Mouse (Mus musculus): Measurements from ENCODE around the gene Kif9. TPM values are rescaled to one million over a fixed set of nuclear protein-coding genes. Genes with fewer than 3 reads are reported as not detected.

Kif9 gene
- polyA plus RNA-seq, 1 experiment from 2014 or later, result 4.1 TPM

DNA sequence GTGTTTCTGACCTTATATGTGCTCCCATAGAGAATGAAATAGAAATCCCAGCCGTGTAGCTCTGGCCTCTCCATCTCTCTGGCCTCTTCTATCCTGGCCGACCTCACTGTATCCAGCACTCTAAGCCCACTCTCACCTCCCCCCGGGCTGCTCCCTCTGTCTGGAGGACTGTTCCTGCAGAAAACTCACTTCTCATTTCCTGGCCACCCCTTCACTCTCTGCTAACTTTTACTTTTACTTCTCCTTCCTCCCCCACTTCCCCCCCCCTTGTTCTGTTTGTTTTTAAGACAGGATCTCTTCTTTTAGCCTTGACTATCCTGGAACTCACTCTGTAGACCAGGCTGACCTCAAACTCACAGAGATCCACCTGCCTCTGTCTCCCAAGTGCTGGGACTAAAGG lies 24.2 kb upstream of the Kif9 start:
- no peaks in the 10 kb centered on the region for H3K4me1 ChIP-seq (ENCODE audit: control insufficient read depth, insufficient read depth, low read length)
- peaks cover 13% of the 10 kb centered on the region; the same call in 1 of the 2 replicates for H3K36me3 ChIP-seq (ENCODE audit: control insufficient read depth, insufficient read depth, low read length)
- H3K27me3 ChIP-seq (replicated peaks; ENCODE audit: control insufficient read depth, insufficient read depth, low read length), result no peaks in the 10 kb centered on the region
- no peak overlapping the region for H3K27ac ChIP-seq (replicated peaks; ENCODE audit: low read depth, low read length)
- H3K4me3 ChIP-seq (ENCODE audit: low read depth, low read length), result no peak overlapping the region
- H3K4me2 ChIP-seq (ENCODE audit: low read depth, low read length), result no peak overlapping the region
- 86% methylated on average over 3 of the region's 3 CpGs for WGBS
- no peak for DNase-seq (ENCODE audit: low spot score)
- no peaks in the 10 kb centered on the region for H3K9me3 ChIP-seq (ENCODE audit: control insufficient read depth, low read length)
- ATAC-seq (ENCODE audit: low read depth), result no peak
- no peak overlapping the region for H3K9ac ChIP-seq (ENCODE audit: low read depth, low read length)

- no peak overlapping the region for H3K4me2 ChIP-seq (ENCODE audit: low read depth, low read length)
- no peaks in the 10 kb centered on the region for H3K27me3 ChIP-seq (replicated peaks; ENCODE audit: control insufficient read depth, insufficient read depth, low read length)
- no peak for ATAC-seq (ENCODE audit: low read depth)
- no peak for DNase-seq (ENCODE audit: low spot score)
- H3K9me3 ChIP-seq (ENCODE audit: control insufficient read depth, low read length), result no peaks in the 10 kb centered on the region
- H3K4me1 ChIP-seq (ENCODE audit: control insufficient read depth, insufficient read depth, low read length), result no peaks in the 10 kb centered on the region
- WGBS, result 89% methylated on average over 3 of the region's 3 CpGs
- H3K9ac ChIP-seq (ENCODE audit: low read depth, low read length), result no peak overlapping the region
- H3K36me3 ChIP-seq (ENCODE audit: control insufficient read depth, insufficient read depth, low read length), result no peaks in the 10 kb centered on the region
- H3K27ac ChIP-seq (replicated peaks; ENCODE audit: low read depth, low read length), result no peak overlapping the region
- H3K4me3 ChIP-seq (ENCODE audit: low read depth, low read length), result no peak overlapping the region
Measured at GRCm38 (mm10) chr9:110457926-110458325, 18.8 kb upstream of the Kif9 start.

- WGBS, result 69% methylated on average over 2 of the region's 2 CpGs
- H3K4me1 ChIP-seq (ENCODE audit: control insufficient read depth, insufficient read depth, low read length), result no peaks in the 10 kb centered on the region
- no peak for DNase-seq (ENCODE audit: low spot score)
Measured at GRCm38 (mm10) chr9:110459145-110459727, 17.5 kb upstream of the Kif9 start.

GRCm38 (mm10) chr9:110460884-110461815 lies 15.6 kb upstream of the Kif9 start:
- Histone ChIP-seq H3K27me3 (replicated peaks; ENCODE audit: control insufficient read depth, insufficient read depth, low read length) (no peaks in the 10 kb centered on the region), H3K9ac (ENCODE audit: low read depth, low read length) (no peak overlapping the region), H3K9me3 (ENCODE audit: control insufficient read depth, low read length) (no peaks in the 10 kb centered on the region), H3K4me2 (ENCODE audit: low read depth, low read length) (no peak overlapping the region), H3K4me1 (ENCODE audit: control insufficient read depth, insufficient read depth, low read length) (no peaks in the 10 kb centered on the region), H3K4me3 (ENCODE audit: low read depth, low read length) (no peak overlapping the region), H3K27ac (replicated peaks; ENCODE audit: low read depth, low read length) (no peak overlapping the region), H3K36me3 (ENCODE audit: control insufficient read depth, insufficient read depth, low read length) (no peaks in the 10 kb centered on the region)
- ATAC-seq (ENCODE audit: low read depth) (no peak), DNase-seq (ENCODE audit: low spot score) (no peak)
- WGBS, result 86% methylated on average over 18 of the region's 18 CpGs

More at GRCm38 (mm10) chr9:110459145-110459727, 17.5 kb upstream of the Kif9 start:
- no peaks in the 10 kb centered on the region for H3K27me3 ChIP-seq (replicated peaks; ENCODE audit: control insufficient read depth, insufficient read depth, low read length)
- H3K4me2 ChIP-seq (ENCODE audit: low read depth, low read length), result no peak overlapping the region
- H3K4me3 ChIP-seq (ENCODE audit: low read depth, low read length), result no peak overlapping the region
- H3K9me3 ChIP-seq (ENCODE audit: control insufficient read depth, low read length), result no peaks in the 10 kb centered on the region
- H3K27ac ChIP-seq (replicated peaks; ENCODE audit: low read depth, low read length), result no peak overlapping the region
- H3K9ac ChIP-seq (ENCODE audit: low read depth, low read length), result no peak overlapping the region
- no peak for ATAC-seq (ENCODE audit: low read depth)
- H3K36me3 ChIP-seq (ENCODE audit: control insufficient read depth, insufficient read depth, low read length), result no peaks in the 10 kb centered on the region

DNA sequence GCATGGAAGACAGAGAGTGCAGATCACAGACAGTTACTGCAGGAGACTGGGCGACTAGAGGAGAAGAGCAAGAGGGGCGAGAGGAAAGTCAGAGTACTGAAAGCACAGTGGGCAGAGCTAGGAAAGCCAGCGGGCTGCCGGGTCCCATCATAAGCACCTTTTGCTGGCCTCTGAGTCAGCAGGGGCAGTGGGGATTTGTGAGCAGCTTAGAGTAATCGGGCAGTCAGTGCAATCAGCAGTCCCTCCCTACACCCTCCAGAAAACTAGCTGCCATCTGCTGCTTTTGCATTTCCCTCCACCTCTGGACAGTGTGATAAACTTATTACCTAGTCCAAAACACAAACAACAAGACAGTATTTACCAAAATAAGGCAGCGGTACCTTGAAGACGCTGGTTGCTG lies 14.4 kb upstream of the Kif9 start:
- H3K9me3 ChIP-seq (ENCODE audit: control insufficient read depth, low read length), result no peaks in the 10 kb centered on the region
- no peaks in the 10 kb centered on the region for H3K36me3 ChIP-seq (ENCODE audit: control insufficient read depth, insufficient read depth, low read length)
- no peak for ATAC-seq (ENCODE audit: low read depth)
- H3K4me2 ChIP-seq (ENCODE audit: low read depth, low read length), result no peak overlapping the region
- no peak overlapping the region for H3K27ac ChIP-seq (replicated peaks; ENCODE audit: low read depth, low read length)
- H3K9ac ChIP-seq (ENCODE audit: low read depth, low read length), result no peak overlapping the region
- H3K27me3 ChIP-seq (replicated peaks; ENCODE audit: control insufficient read depth, insufficient read depth, low read length), result no peaks in the 10 kb centered on the region
- WGBS, result 81% methylated on average over 7 of the region's 7 CpGs
- no peak for DNase-seq (ENCODE audit: low spot score)
- no peaks in the 10 kb centered on the region for H3K4me1 ChIP-seq (ENCODE audit: control insufficient read depth, insufficient read depth, low read length)
- H3K4me3 ChIP-seq (ENCODE audit: low read depth, low read length), result no peak overlapping the region

- no peaks in the 10 kb centered on the region for H3K9me3 ChIP-seq (ENCODE audit: control insufficient read depth, low read length)
- H3K4me3 ChIP-seq (ENCODE audit: low read depth, low read length), result no peak overlapping the region
- no peak overlapping the region for H3K4me2 ChIP-seq (ENCODE audit: low read depth, low read length)
- no peak for ATAC-seq (ENCODE audit: low read depth)
- 90% methylated on average over 6 of the region's 6 CpGs for WGBS
- H3K36me3 ChIP-seq (ENCODE audit: control insufficient read depth, insufficient read depth, low read length), result no peaks in the 10 kb centered on the region; the same call in 1 of the 2 replicates
- no peaks in the 10 kb centered on the region for H3K27me3 ChIP-seq (replicated peaks; ENCODE audit: control insufficient read depth, insufficient read depth, low read length)
- no peak overlapping the region for H3K9ac ChIP-seq (ENCODE audit: low read depth, low read length)
- no peak for DNase-seq (ENCODE audit: low spot score)
- no peak overlapping the region for H3K27ac ChIP-seq (replicated peaks; ENCODE audit: low read depth, low read length)
- H3K4me1 ChIP-seq (ENCODE audit: control insufficient read depth, insufficient read depth, low read length), result no peaks in the 10 kb centered on the region
Measured at GRCm38 (mm10) chr9:110463983-110464591, 12.7 kb upstream of the Kif9 start.

- ATAC-seq (ENCODE audit: low read depth), result no peak
- WGBS, result 91% methylated on average over 6 of the region's 6 CpGs
- Histone ChIP-seq H3K4me1 (ENCODE audit: control insufficient read depth, insufficient read depth, low read length) (no peaks in the 10 kb centered on the region), H3K9ac (ENCODE audit: low read depth, low read length) (no peak overlapping the region), H3K4me3 (ENCODE audit: low read depth, low read length) (no peak overlapping the region), H3K27me3 (replicated peaks; ENCODE audit: control insufficient read depth, insufficient read depth, low read length) (no peaks in the 10 kb centered on the region), H3K4me2 (ENCODE audit: low read depth, low read length) (no peak overlapping the region), H3K9me3 (ENCODE audit: control insufficient read depth, low read length) (no peaks in the 10 kb centered on the region), H3K36me3 (ENCODE audit: control insufficient read depth, insufficient read depth, low read length) (no peaks in the 10 kb centered on the region; the same call in 1 of the 2 replicates), H3K27ac (replicated peaks; ENCODE audit: low read depth, low read length) (no peak overlapping the region)
- no peak for DNase-seq (ENCODE audit: low spot score)
Measured at GRCm38 (mm10) chr9:110465336-110465735, 11.4 kb upstream of the Kif9 start.

- Histone ChIP-seq H3K4me1 (ENCODE audit: control insufficient read depth, insufficient read depth, low read length) (no peaks in the 10 kb centered on the region), H3K4me2 (ENCODE audit: low read depth, low read length) (no peak overlapping the region), H3K9ac (ENCODE audit: low read depth, low read length) (no peak overlapping the region), H3K27me3 (replicated peaks; ENCODE audit: control insufficient read depth, insufficient read depth, low read length) (no peaks in the 10 kb centered on the region), H3K36me3 (ENCODE audit: control insufficient read depth, insufficient read depth, low read length) (no peaks in the 10 kb centered on the region; the same call in 1 of the 2 replicates), H3K27ac (replicated peaks; ENCODE audit: low read depth, low read length) (no peak overlapping the region), H3K9me3 (ENCODE audit: control insufficient read depth, low read length) (no peaks in the 10 kb centered on the region), H3K4me3 (ENCODE audit: low read depth, low read length) (no peak overlapping the region)
- DNase-seq (ENCODE audit: low spot score) (no peak), ATAC-seq (ENCODE audit: low read depth) (no peak)
- WGBS, result 87% methylated on average over 3 of the region's 3 CpGs
Measured at GRCm38 (mm10) chr9:110466179-110466578, 10.6 kb upstream of the Kif9 start.

Data from embryonic facial prominence, embryonic 14.5 days (tissue).